Mouse (Mus musculus) limb, embryonic 14.5 days (tissue): ENCODE measurements around the gene Myef2. TPM values are rescaled to one million over a fixed set of nuclear protein-coding genes. Genes with fewer than 3 reads are reported as not detected.
"Not testable (repeated sequence)": the region's sequence is repeated elsewhere in the genome, so short reads cannot be mapped to it uniquely, and the experiment has no call there.

Source experiments
- ATAC-seq: fragments of 200-750 bp; cut with Nextera tagmentation; 2 replicates; pipeline ENCODE4 v1.8.0; 2017; ENCODE audit warnings: low read depth, moderate number of reproducible peaks, moderate TSS enrichment; ENCODE audit not compliant: low FRiP score
- DNase-seq: peaks from one replicate; pipeline ENCODE4 v3.0.0-alpha.2; 2015; ENCODE audit warnings: low spot score
- H3K27ac ChIP-seq: fragments of 300-500 bp; sonication (generic); replicated peaks from 2 replicates; pipeline ENCODE4 v1.5.1; 2014; ENCODE audit warnings: low read depth, mild to moderate bottlenecking, low read length, moderate library complexity, mixed read lengths
- H3K27me3 ChIP-seq: fragments of 300-500 bp; sonication (generic); 2 replicates; pipeline ENCODE4 v1.6.1; 2014; ENCODE audit warnings: low read length, mixed read lengths; ENCODE audit not compliant: control insufficient read depth, insufficient read depth
- H3K36me3 ChIP-seq: fragments of 300-500 bp; sonication (generic); 2 replicates; pipeline ENCODE4 v1.6.1; 2014; ENCODE audit warnings: mild to moderate bottlenecking, low read length, moderate library complexity, mixed read lengths; ENCODE audit not compliant: control insufficient read depth, insufficient read depth
- H3K4me1 ChIP-seq: fragments of 300-500 bp; sonication (generic); 2 replicates; pipeline ENCODE4 v1.6.1; 2014; ENCODE audit warnings: antibody characterized with exemption, low read length, mixed read lengths; ENCODE audit not compliant: control insufficient read depth, insufficient read depth
- H3K4me2 ChIP-seq: fragments of 300-500 bp; sonication (generic); replicated peaks from 2 replicates; pipeline ENCODE4 v1.6.1; 2014; ENCODE audit warnings: low read depth, mild to moderate bottlenecking, low read length, moderate library complexity; ENCODE audit not compliant: severe bottlenecking
- H3K4me3 ChIP-seq: fragments of 300-500 bp; sonication (generic); replicated peaks from 2 replicates; pipeline ENCODE4 v1.5.1; 2014; ENCODE audit warnings: low read length
- H3K9ac ChIP-seq: fragments of 300-500 bp; sonication (generic); 2 replicates; pipeline ENCODE4 v1.6.1; 2014; ENCODE audit warnings: mild to moderate bottlenecking, low read depth, low read length, moderate library complexity; ENCODE audit not compliant: severe bottlenecking
- H3K9me3 ChIP-seq: fragments of 300-500 bp; sonication (generic); 2 replicates; pipeline ENCODE4 v1.6.1; 2016; ENCODE audit warnings: low read length; ENCODE audit not compliant: control insufficient read depth
- POLR2A ChIP-seq: fragments of 200-500 bp; IDR thresholded peaks from 2 replicates; pipeline ENCODE4 v1.8.0; 2012; ENCODE audit warnings: inconsistent platforms, mild to moderate bottlenecking, moderate library complexity, borderline replicate concordance; ENCODE audit not compliant: insufficient read depth, insufficient read length; ENCODE audit errors: extremely low read depth
- WGBS: fragments of 180-500 bp; shearing (Covaris S2); extraction: QIAGEN DNeasy Blood & Tissue Kit; methylation state at CpG from one replicate; pipeline ENCODE4 v1.1.7; 2014; 5-methylcytosine and 5-hydroxymethylcytosine counted together
- polyA plus RNA-seq, 2 experiments: library from polyadenylated mRNA; depleted of rRNA in 1 of 2; stranded (reverse) in 1 of 2; unstranded in 1 of 2; fragments of >200 nt; fragmentation: Nextera tagmentation in 1 of 2; extraction: Ambion mirVana in 1 of 2; gene quantifications; 2 replicates each; pipeline versions ENCODE4 v1.2.1 to v1.2.3; 2012 to 2014

Gene Myef2
- polyA plus RNA-seq, 2 experiments = 96.5 to 103 TPM

DNA sequence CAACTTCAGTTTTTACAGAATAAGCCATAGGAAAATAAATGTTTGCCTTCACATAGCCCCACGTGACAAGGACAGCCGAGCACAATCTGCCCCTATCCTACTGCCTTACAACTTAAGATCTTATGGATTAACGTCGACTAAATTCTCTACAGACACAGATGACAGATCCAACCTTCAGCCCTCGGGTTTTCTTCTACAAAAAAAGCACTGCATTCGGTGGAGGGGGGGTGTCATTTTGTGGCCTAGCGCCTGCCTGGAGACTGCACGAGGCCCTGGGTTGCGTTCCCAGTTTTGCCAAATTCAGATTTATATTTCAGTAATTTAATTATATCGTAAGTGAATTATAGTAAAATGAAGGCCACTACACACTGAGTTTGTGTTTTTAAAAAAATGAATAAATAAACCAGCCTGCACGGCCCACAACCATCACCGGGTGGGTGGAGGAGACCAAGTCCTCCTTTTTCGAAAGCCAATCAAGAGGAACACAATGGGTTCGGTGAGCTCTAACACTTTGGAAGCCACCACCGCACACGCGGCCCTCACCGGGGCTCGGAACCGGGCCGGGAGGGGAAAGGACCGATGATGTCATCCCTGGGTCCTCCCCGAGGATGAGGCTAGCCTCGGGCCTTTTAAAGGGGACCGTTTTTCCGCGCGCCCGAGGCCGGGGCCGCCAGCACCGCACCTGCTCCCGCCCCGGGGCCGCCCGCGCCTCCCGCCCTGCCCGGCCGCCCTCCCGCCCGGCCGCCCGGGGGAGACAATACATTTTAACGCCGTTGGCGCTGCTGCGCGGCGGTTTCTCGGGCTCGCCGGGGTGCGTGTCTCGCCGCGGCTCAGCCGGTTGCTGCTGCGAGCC is 611 bp downstream of the Myef2 start:
- Histone ChIP-seq H3K36me3 (no peaks in the 10 kb centered on the region), H3K4me1 (peaks cover 12% of the 10 kb centered on the region), H3K4me2 (peak overlapping the region; percentile 56), H3K9me3 (no peaks in the 10 kb centered on the region), H3K27ac (peak overlapping the region; percentile 92), H3K9ac (peak overlapping the region; percentile 98), H3K27me3 (no peaks in the 10 kb centered on the region), H3K4me3 (peak overlapping the region; percentile 77)
- peak; percentile 69 for ATAC-seq
- DNase-seq = peak; percentile 14
- no peak for TF ChIP-seq POLR2A
- WGBS = under 1% methylated on average over 26 of the region's 59 CpGs

- DNase-seq (peak; percentile 13), ATAC-seq (no peak)
- H3K4me3 ChIP-seq = peak overlapping the region; percentile 77
- H3K9me3 ChIP-seq = no peaks in the 10 kb centered on the region
- no peak for TF ChIP-seq POLR2A
- WGBS = 5% methylated on average over 4 of the region's 4 CpGs
- H3K27me3 ChIP-seq = no peaks in the 10 kb centered on the region
- H3K4me2 ChIP-seq = peak overlapping the region; percentile 56
- H3K36me3 ChIP-seq = no peaks in the 10 kb centered on the region
- peaks cover 12% of the 10 kb centered on the region for H3K4me1 ChIP-seq
- peak overlapping the region; percentile 98 for H3K9ac ChIP-seq
- peak overlapping the region; percentile 92 for H3K27ac ChIP-seq
Observed at GRCm38 (mm10) chr2:125122288-125122623, 1.2 kb downstream of the Myef2 start.

DNA sequence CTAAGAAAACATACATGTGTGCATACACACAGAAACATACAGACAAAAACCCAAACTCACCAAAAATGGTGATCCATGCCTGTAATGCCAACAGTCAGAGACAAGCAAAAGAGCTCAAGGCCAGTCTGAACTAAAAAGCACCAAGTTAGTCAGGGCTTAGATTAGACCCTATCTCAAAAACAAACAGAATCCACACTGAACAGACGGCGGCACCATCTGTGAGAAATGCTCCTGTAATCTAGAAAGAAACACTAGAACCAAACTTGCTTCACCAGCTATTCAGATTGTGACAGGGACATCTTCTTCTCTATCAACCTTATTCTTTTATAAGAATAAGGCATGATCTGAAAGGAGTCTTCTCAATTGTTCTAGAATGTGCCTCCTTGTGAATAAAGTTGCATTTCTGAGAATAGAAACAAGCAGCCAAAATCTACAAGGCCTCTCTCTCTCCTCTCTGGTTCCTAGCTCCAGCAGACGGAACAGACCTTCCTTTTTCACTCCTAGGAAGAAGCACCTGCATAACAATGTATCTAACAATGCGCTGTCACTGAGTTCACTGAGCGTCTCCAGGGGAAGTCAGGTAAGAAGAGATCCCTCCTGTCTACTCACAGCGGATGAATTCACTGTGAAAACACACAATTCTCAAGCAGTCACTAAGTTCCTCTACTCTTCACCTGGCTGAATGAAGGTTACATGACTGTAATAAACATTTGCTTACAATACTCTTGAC is 3.9 kb downstream of the Myef2 start:
- TF ChIP-seq POLR2A = no peak

GRCm38 (mm10) chr2:125106536-125106935 is 16.9 kb downstream of the Myef2 start:
- H3K36me3 ChIP-seq = peaks cover 40% of the 10 kb centered on the region
- WGBS = 97% methylated on average over 4 of the region's 4 CpGs
- not testable (repeated sequence) for H3K4me3 ChIP-seq, H3K27me3 ChIP-seq, H3K4me2 ChIP-seq, DNase-seq, H3K27ac ChIP-seq, ATAC-seq, H3K4me1 ChIP-seq, H3K9me3 ChIP-seq, H3K9ac ChIP-seq

More for the DNA sequence above, 3.9 kb downstream of the Myef2 start:
- Histone ChIP-seq H3K4me1 (peaks cover 12% of the 10 kb centered on the region), H3K9me3 (no peaks in the 10 kb centered on the region), H3K4me3 (no peak overlapping the region), H3K9ac (no peak overlapping the region), H3K27me3 (no peaks in the 10 kb centered on the region), H3K36me3 (peaks cover 10% of the 10 kb centered on the region; the same call in 1 of the 2 replicates), H3K27ac (no peak overlapping the region), H3K4me2 (no peak overlapping the region)
- DNase-seq (no peak), ATAC-seq (no peak)
- 87% methylated on average over 6 of the region's 6 CpGs for WGBS

- H3K27ac ChIP-seq, H3K4me2 ChIP-seq, H3K4me1 ChIP-seq, H3K9me3 ChIP-seq, H3K4me3 ChIP-seq, DNase-seq, H3K27me3 ChIP-seq, H3K9ac ChIP-seq, ATAC-seq: not testable (repeated sequence)
- H3K36me3 ChIP-seq = peaks cover 54% of the 10 kb centered on the region
- 97% methylated on average over 13 of the region's 13 CpGs for WGBS
Observed at GRCm38 (mm10) chr2:125104491-125104890, 19.0 kb downstream of the Myef2 start.

- peaks cover 54% of the 10 kb centered on the region for H3K36me3 ChIP-seq
- not testable (repeated sequence) for ATAC-seq
Observed at GRCm38 (mm10) chr2:125092123-125092522, 31.3 kb downstream of the Myef2 start.

More at GRCm38 (mm10) chr2:125092123-125092522, 31.3 kb downstream of the Myef2 start:
- H3K4me2 ChIP-seq, H3K4me1 ChIP-seq, H3K27ac ChIP-seq, H3K9me3 ChIP-seq, H3K9ac ChIP-seq, H3K27me3 ChIP-seq, H3K4me3 ChIP-seq, DNase-seq: not testable (repeated sequence)
- 84% methylated on average over 3 of the region's 3 CpGs for WGBS
